Mouse (Mus musculus) retina, embryonic 14.5 days (tissue): ENCODE measurements around the gene Apln.

Experiments
- DNase-seq: peaks from one replicate; pipeline ENCODE4 v3.0.0-alpha.2; 2015; ENCODE audit warnings: low spot score

Apln gene

DNA sequence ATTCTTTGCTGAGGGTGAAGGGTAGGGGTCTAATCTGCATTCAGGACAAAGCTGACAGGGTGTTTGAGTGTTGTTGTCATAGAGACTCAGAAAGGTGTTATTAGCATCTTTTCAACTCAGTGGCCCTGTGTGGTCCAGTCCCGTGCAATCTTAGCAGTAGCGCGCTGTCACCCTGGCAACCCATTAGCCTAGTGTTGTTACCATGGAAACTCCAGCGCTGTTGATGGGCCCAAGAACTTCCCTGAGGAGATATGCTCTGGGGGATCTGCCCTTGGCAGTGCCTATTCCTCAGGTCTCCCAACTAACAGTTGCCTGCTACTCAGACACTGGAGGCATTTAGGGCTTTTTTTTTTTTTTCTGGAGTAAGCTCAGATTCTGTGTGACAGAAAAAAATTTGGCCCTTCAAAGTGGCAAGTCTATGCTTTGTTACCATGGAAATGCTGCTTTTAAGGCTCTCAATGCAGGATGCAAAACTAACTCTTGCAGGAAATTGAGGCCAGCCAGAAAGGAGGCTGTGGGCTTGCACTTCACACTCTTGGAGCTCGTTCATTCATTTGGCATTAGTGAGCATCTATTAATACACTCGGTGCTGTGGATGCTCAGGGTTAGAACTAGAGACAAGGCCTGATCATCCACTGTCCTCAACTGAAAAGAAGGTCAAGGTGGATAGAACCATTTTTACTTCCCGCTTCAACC is 17.6 kb downstream of the Apln start:
- DNase-seq = peak; percentile 60

DNA sequence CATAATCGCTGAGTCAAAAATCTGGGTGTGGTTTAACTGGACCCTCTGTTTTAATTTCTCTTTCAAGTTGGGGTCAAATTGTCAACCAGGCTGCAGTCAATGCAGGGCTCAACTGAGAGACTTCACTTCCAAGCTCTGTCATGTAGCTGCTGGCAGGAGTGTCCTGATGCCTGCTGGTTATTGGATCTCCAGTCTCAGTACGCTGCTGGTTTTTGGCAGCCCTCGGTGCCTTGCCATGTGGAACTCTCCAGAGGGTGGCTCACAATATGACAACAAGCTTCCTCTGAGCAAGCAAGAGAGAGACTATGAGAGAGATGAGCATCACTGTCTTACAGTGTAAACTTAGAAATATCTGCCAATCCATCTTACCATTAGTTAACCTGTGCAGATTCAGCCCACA is 23.0 kb downstream of the Apln start:
- DNase-seq = no peak

DNA sequence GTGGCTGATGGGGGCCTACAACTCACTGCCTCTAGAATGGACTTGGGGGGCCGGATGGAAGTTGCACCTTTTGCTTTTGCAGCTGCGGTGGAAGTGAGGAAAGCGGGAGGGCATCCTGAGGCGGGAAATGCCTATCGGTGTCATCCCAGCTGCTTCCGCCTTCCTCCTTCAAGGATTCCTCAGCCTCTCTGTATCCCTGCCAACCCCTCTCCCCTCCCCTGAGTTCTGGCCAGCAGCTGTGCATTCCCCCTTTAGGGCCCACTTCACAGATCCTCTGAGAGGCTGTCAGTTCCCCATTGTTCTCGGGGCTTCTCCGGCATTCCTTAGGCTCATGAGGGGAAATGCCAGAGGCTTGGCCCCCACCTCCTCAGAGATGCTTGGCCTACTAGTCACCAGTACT is 28.6 kb downstream of the Apln start:
- no peak for DNase-seq

DNA sequence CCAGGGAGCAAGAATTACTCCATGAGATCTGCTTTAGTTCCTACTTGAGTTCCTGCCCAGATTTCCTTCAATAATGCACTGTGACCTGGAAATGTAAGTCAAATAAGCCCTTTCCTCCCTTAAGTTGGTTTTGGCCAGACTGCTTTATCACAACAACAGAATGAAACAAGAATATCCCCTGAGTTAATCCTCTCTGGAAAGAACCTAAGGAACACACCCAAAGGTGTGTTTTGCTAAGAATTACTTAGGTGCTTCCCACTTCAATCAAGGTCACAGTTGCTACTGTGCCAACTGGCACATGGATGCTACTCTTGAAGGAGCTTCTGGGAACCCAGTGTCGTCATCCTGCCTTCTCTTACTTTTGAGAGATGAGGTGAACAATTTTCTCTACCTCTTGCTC is 29.9 kb downstream of the Apln start:
- DNase-seq = no peak

DNA sequence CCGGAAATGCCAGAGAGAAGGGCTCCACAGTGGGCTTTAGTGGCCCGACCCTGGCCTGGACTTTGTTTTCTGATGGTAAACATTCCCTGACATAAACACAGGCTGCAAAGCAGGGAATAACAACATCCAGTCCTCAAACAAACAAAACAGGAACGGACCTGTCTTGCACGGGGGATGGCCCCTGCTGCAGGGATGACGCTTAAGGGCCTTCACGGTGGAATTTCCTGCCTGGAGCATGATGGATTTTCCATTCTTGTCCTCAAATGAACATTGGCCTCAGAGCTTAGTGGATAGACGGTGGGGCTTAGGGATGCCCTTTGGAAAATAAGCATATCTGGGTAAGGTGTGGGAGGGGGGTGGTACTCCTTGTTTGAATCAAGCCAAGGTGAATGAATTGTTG is 33.5 kb downstream of the Apln start:
- no peak for DNase-seq

DNA sequence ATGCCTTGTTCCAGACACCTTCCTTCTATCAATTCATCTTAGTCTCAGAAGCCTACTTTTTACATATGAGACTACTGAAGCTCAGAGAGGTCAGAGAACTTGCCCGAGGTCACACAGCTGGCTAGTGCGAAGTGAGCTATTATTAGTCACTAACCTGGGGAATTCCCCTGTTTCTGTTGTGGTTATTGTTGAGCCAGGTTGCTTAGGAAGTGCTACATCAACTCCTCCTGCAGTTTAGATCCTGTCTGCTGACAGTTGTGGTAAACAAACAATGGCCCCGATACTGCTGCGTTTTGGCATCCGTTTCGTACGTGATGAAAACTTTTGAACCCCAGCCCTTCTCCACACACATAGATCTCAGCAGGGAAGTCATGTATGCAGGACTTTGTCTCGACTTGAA is 36.2 kb downstream of the Apln start:
- no peak for DNase-seq

DNA sequence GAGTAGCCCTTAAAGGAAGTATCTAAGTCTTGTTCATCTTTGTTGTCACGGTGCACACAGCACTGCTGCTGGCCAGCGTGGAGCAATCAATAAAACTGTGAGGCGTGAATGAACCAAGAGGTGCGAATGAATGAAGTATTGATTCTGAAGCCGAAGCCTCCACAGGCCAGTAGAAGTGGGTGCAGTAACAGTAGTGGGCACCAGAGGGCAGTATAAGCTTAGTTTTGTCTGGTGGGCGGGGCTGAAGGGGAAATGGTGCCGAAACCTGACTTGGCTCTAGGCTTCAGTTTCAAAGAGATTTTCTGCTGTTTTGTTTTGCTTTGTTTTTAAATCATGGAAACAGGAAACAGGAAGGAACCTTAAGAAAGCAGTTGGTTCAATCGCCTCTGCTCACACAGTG is 42.0 kb downstream of the Apln start:
- peak; percentile 87 for DNase-seq

DNA sequence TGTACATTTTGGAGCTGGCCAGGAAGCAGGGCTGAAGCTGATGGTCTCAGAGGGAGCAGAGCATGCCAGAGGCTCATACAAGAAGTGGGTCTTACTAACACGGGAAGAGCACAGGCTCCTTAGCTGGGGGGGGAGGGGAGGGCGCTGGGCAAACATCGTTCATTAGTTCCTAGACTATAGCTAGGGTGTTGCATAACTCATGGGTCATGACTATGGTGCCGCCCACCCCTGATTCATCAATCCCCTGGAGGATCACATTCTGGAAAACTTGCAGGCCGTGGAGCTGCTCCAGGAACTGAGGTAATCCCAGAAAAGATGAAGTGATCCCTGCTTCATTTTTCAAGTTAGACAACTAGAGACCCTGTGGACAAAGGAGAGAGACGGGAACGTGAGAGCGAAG is 46.6 kb downstream of the Apln start:
- DNase-seq = no peak

DNA sequence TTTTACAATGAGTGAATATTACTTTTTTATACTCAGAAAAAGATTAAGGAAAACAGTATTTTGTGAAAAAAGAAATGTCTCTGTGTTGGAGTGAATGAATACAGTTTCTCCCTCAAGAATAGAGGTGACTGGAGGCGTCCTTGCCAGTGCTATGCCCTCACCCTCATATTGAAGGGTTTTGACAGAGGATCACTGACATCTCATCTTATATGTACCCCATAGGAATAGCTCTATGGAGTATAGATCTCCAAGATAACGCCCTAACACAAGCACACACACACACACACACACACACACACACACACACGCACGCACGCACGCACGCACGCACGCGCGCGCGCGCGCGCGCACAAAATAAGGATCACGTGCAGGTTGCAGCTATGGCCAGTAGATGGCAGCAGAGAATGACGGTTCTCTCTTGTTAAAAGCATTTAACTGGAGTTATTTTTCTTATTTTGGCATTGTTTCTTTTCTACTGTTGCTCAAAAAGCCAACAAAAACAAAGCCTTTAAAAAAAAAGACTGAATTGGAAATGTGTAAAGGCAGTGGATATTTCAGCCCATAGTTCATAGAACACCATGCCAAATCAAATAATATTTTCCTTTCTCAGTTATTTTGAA is 49.5 kb downstream of the Apln start:
- DNase-seq = peak; percentile 72

DNA sequence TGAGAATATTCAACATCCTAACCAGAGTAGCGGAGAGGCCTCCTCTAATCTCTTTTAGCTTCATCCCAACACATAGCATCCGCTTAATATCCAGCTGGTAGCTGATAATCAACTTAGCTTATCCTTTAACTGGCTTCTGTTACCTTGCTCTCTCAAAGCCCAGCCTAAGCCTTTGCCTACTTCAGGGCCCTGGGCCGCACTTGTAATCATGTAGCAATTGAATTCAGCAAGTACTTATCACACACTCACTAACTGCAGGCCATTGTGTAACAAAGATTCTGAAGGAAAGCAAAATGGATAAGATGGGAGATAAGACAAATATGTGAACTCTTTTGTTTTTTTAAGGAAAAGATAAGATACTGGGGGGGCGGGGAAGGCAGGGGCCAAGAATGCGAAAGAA is 57.6 kb downstream of the Apln start:
- DNase-seq = no peak

DNA sequence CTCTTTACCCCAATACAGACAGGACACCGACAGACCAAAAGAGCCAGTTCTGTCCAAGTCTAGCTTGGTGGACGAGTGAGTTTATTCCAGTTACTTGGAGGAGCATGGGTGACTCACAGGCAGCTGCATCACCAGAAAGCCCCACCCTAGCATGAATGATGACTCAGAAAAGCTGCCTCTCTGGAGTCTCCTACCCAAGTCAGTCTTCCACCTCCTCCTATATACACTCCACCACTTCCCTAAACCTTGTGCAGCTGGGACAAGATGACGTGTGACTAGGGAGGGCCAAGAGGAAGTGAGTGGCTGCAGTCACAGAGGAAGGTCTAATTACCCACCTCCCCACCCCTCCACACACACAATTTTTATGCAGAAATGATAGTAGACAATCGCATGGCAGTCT is 58.1 kb downstream of the Apln start:
- DNase-seq = no peak
